Mouse (Mus musculus) B cell, adult 67 days (primary cell): ENCODE measurements around the gene Gabra2. TPM values are rescaled to one million over a fixed set of nuclear protein-coding genes. Genes with fewer than 3 reads are reported as not detected.

Experiments used
- total RNA-seq, 2 experiments: library from RNA; stranded (reverse); gene quantifications; 4 replicates each; pipeline ENCODE4 v1.2.4; 2023

Gene Gabra2
- not detected for total RNA-seq

DNA sequence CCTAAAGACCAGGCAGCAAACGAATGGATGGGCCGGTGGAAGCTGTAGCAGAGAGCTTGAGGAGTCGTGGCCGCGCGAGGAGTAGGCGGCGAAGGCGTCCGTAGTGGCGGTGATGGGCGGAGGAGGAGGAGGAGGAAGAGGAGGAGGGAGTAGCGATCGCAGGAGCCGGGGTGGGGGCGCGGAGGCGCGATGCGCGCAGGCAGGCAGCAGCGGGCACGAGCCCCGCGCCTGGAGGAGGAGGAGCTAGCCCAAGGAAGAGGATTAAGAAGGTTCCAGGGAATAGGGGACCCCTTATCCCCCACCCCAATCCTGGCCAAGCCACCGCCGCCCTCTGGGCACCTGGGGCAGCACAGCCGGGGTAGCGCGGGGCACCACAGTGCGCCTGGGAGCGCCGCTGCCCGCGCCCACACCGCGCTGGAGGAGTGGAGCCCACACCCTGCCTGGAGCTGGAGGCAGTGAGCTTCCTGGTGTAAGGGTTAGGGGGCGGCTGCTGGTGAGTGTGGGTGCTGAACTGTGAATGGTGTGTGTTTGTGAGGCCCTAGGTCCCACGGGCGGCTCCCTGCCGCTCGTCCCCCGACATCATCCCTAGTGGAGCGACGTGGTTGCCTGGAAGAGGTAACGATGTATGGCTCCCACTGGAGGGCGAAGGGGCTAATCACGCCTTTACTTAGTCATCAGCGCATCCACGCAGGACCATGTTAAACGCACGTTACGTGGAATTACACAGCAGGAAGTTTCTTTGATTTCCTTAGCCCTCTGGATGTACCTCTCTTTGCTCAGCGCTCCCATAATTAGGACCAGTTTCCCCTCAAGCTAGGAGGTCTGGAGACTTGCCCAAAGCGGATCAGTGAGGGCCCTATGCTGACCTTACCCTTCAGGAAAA is at the start of gene Gabra2:
Gene Gabra2 (minus strand): TSS at position 125 of the 883 bp plus-strand sequence.

